Mouse (Mus musculus): ENCODE data around the gene Slc10a3. TPM values are rescaled to one million over a fixed set of nuclear protein-coding genes. Genes with fewer than 3 reads are reported as not detected.
"Not testable (repeated sequence)": the region's sequence is repeated elsewhere in the genome, so short reads cannot be mapped to it uniquely, and the experiment has no call there.

Slc10a3 gene
- 10 to 100 TPM; 16.9 to 27.8 TPM for total RNA-seq (2021)
- 23.1 and 27.3 TPM in 2 replicates for polyA plus RNA-seq (2012; rRNA removed)
- long read RNA-seq, transcript Slc10a3-201 (3 exons, 2,023 nt): major isoform, 10 of 17 reads
- long read RNA-seq, transcript Slc10a3-202 (2 exons, 1,910 nt): minor isoform, 5 of 17 reads
- long read RNA-seq, partial matches to known transcripts: 0 of 17 reads
- long read RNA-seq, other reads (novel, unspliced or antisense): 2 of 17 reads

DNA sequence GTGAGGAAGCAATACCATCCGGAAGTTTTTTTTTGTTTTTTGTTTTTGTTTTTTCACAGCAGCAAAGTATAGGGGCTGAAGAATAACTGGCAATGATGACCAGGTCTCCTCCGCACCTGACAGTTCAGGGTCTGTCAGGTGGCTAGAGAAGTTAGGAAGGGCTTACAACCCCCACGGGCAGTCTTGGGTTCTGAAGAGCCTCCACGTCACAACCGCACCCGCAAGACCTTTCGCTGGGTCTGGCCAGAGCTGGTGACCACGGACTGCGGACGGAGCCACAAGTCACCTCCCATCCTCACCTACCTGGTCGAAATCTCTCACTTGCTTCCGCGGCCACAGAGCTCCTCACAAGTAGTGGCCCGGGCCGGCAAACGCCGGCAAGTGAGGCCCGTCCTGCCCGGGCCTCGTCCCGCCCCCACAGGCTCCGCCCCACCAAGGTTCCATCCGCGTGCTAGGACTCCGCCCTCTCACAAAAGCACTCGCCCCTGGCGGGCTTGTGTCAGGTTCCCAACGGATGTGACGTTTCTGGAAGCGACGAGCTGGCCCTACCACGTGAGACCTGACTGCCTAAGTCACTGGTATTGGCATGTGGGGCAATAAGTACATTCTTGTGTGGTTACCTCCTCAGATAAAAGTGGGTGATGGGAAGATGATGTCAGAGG is at the start of gene Slc10a3, which contains the start of gene Ubl4a:
Gene Slc10a3 (minus strand): TSS at position 462 of the 662 bp plus-strand sequence.
Gene Ubl4a (minus strand): TSS at position 331 of the 662 bp plus-strand sequence.
- peak; percentile 93 for DNase-seq

- DNase-seq: peak; percentile 66
These were observed 40.2 kb upstream of the Slc10a3 start for GRCm38 (mm10) chrX:74413377-74413776.

DNA sequence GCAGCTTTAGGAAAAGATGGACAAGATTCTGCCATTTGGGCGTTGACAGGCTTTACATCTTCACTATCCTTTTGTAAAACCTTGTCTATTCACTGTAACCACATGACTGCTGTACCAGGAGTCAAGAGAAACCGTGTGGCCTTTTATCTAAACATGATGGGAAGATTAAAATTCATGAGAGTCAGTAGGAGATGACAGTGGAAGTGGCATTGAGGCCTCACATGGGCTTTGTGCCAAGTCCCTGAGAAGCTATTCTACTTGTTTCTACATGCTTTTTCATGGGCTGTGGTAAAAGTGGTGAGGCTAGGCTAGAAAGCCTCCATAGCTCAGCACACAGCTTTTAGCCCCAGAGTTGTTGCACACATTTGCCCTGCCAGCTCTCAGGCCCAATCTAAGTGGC is 35.2 kb upstream of the Slc10a3 start:
- DNase-seq: no peak

GRCm38 (mm10) chrX:74400136-74400535 is 27.0 kb upstream of the Slc10a3 start:
- peak; percentile 41 for DNase-seq

DNA sequence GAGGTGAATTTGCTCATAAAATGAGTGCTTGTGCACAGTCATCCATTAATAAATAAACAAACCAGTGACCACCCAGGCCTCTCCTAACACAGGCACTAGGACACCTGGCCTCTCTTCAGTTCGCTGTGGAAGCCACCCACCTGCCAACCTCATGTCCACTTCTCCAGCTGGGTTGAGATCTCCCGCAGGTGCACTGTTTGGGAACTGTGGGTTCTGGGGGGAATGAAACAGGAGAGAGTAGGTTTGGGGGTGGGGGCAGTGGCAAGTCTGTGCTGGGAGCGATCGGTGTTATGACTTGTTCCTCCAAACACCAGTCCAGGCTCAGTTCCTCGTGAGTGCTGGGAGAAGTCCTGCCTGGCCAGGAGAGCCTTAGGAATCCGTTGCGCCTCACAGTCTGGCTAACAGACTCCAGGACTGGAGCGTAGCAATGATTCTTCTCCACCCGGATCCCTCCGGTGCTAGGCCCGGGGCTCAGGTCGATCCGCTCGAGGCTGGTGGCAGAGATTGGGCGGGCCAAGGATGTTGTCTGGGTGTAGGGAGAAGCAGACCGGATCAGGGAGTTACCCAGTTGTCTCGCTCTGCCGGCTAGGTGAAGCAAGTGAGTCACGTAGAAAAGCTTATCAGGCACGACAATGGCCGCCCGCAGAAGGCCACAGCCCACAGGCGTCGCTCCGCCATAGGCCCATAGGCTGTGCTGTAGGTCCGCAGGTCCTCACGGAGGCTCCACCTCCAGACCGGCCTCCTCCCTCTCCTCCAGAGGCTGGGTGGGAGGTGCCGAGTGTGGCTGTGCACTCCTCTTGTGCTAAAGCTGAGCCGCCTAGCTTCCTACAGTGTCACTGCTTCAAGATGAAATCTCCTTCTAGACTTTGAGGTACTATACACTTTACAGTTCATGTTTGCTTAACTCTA is 19.6 kb upstream of the Slc10a3 start, which contains the start of the genes Fam3a and Ikbkg:
Gene Fam3a (minus strand): TSS at position 738 of the 909 bp plus-strand sequence.
Gene Ikbkg (plus strand): TSS at position 756 of the 909 bp plus-strand sequence.
- DNase-seq: peak; percentile 91

- no peak for DNase-seq
These were observed 15.0 kb upstream of the Slc10a3 start for GRCm38 (mm10) chrX:74388153-74388552.

DNA sequence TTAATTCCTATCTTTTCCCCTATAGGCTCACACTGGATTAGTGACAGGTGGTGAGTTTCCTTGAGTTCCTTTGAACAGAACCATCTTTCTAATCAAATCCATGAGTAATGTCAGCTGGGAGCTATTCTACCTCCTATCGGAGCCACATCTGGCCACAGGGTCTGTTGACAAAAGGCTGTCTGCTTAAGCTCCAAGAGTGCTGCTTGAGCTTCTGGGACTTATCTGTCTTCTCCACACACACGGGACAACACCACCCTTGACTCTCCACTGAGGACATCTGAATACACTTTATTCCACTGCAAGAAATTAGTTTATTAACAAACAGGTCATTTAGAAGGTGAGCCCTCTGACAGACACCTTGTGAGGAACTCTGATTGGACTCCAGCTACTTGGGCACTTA is 11.3 kb upstream of the Slc10a3 start:
- DNase-seq: no peak

GRCm38 (mm10) chrX:74368209-74368909 is 4.8 kb downstream of the Slc10a3 start:
- peak; percentile 87 for DNase-seq

- DNase-seq: no peak
These were observed 5.6 kb downstream of the Slc10a3 start for GRCm38 (mm10) chrX:74367512-74367911.

DNA sequence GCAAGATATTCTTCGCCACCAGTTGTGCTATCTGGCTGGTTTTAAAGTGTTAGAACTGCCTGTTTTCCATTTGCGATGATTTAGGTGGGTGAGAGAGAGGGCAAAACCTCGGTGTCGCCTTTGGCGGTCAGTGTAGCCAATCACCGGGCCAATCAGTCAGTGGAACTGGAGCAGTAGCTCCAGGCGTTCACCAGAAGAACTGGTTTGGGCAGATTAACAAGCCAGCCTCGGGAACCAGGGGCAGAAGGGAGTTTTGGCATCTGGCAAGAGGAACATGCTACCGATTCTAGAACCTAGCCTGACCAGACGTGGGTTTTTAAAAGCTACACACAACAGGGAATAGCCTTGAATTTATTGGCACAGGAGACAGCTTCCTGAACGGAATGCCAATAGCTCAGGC is 14.0 kb downstream of the Slc10a3 start:
- no peak for DNase-seq

GRCm38 (mm10) chrX:74357069-74357468 is 16.1 kb downstream of the Slc10a3 start:
- not testable (repeated sequence) for DNase-seq

DNA sequence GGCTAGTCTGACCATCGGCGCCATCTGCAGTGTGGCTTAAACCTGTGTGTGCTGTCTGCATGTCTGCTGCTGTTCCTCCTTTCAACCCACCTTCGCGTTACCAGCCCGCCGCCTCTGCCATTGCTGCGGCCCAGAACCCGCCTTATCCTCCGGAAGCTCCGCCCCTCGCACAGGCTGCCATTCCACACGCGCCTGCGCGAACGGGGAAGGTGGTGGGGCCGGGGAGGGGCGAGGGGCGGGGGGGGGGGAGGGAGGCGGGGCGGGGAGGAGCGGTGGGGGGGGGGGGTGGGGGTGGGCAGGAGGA is 19.7 kb downstream of the Slc10a3 start, which contains the start of gene Lage3:
Gene Lage3 (minus strand): TSS at position 152 of the 304 bp plus-strand sequence.
- peak; percentile 86 for DNase-seq

DNA sequence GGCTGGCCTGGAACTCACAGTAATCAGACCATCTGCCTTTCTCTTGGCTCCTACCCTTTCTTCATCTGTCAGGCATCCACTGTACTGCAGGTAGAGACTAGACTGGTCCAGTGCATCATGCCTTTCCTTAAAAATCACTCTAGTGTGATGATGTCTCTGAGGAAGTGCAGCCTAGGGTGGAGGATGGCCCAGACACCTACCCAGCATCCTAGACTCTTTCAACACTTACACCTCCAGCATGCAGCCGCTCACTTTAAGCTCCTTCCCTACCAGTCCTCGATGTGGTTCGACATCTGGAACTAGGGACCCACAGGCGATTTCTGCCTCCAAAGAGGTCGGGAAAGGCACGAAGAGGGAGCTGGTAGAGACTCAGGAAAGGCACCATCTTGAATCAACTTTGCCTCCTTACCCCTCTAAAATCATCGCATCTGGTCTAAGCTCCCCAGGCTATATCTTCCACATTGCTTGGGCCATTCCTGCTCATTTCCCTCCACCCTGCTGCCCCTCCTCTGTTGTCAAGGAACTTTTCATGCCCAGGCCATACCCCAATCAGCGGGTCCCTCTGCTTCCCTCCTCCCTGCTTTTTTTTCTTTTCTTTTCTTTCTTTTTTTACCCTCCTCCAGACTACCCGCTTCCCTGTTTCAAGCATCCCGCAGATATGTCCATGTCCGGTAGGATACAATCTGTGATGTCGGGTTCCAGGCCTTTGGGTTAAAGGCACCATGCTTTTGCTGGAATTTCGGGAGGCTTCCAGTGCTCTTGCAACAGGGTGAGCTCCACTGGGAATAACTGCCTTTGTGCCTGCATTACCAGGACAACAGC is 20.3 kb downstream of the Slc10a3 start:
- no peak for DNase-seq

DNA sequence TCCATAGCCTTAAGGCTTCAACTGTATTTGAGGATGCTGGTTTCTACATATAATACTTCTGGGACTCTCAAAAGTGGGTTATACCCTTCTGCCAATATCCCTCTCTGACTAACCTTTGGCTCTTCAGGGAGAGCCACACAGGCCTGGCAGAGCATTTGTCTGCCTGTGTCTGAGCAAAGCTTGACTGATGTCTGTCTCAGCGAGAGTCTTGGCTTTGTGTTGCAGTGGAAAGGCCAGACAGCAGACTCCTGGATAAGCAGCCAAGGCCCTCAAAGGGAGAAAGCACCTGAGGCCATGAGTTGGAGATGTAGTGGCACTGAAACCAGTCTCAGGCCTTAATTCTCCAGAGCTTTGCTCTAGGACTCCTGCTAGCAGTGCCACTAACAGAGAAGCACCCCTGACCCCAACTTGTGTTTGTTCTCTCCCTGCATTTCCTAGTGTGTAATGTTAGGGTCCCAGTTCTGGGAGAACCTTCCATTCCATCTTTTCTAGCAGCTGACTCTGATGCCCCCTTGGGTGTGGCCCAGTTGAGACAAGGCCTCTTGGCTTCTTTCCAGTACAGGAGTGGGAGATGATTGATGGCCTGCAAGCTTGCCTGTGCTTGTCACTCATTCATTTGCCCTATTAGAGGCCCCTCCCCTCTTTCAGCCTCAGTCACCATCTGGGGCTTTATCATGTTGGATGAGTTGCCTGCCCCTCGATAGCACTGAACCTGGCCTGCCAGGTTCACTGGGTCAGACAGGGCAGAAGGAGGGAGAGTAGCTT is 42.8 kb downstream of the Slc10a3 start:
- no peak for DNase-seq

DNA sequence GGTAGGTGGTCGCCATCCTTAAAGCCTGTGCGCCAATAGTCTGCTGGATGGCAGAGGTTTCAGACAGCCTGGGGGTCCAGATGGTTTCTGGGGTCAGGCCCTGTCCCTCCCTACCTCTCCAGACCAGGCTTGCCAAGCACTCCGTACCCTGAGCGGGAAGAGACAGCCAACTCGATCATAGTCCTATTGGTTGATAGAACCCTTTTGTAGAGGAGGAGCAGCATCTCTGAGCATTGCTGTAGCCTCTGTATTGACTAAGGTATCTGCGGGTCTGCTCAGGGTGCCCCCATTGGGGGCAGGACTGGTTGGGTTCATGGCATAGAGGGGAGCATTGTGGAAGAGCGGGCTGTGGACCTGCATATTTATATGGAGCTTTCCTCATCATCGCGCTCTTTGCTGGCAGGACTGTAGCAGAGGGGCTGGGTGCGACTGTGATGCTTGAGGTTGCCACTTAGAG is 43.9 kb downstream of the Slc10a3 start:
- no peak for DNase-seq

- DNase-seq: peak; percentile 86
These were observed 44.4 kb downstream of the Slc10a3 start, which contains the start of gene Plxna3 for GRCm38 (mm10) chrX:74328725-74329161. TSS of gene Plxna3 (plus strand) at chrX:74329066.
